Mouse (Mus musculus) cortical plate, adult 2 months (tissue): ENCODE results near the gene Irx3.

ENCODE experiments used
- CTCF ChIP-seq: fragments of 200-500 bp; IDR thresholded peaks from 2 replicates; pipeline ENCODE4 v1.5.1; 2011; ENCODE audit warnings: mild to moderate bottlenecking, control low read depth, low read length; ENCODE audit not compliant: insufficient read depth; ENCODE audit errors: extremely low read depth
- POLR2A ChIP-seq: fragments of 200-500 bp; IDR thresholded peaks from 2 replicates; pipeline ENCODE4 v1.6.1; 2011; ENCODE audit warnings: mild to moderate bottlenecking, low read length, control low read depth; ENCODE audit not compliant: insufficient read depth; ENCODE audit errors: extremely low read depth

DNA sequence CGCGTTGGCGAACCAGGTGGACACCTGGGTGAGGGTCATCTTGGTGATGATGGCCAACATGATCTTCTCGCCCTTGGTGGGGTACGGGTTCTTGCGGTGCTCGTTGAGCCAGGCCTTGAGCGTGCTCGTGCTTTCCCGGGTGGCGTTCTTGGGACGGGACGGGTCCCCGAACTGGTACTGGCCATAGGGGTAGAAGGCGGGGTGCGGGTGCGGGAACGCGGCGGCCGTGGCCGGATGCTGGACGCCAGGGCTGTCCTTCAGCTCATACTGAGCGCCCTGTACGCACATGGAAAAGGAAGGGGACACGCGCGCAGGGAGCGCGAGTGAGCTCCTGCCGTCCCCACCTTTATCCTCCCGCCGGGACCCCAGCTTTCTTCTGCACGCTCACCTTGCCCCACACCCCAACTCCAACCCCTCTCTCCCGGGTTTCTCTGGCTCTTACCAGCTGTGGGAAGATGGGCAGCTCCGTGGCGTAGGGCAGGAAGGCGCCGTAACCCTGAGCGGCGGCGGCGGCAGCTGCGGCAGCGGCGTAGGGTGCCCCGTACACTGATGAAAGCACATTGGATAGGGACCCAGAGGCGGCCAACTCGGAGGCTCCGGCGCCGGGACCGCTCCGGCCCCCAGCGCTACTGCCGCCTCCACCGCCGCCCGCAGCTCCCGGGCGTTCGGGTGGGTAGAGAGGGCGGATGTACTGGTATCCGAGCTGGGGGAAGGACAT lies 1.2 kb downstream of the Irx3 start:
- TF ChIP-seq CTCF = no peak
- no peak for TF ChIP-seq POLR2A
